Mouse (Mus musculus) small intestine, adult 2 months (tissue): ENCODE measurements around the gene Rab10.

Source experiments
- CTCF ChIP-seq: fragments of 200-500 bp; IDR thresholded peaks from 2 replicates; pipeline ENCODE4 v1.5.1; 2012; ENCODE audit warnings: low read depth, mild to moderate bottlenecking, control low read depth, inconsistent platforms, low read length, moderate library complexity, mixed read lengths; ENCODE audit not compliant: insufficient replicate concordance, insufficient read length; ENCODE audit errors: extremely low read depth
- POLR2A ChIP-seq: fragments of 200-500 bp; IDR thresholded peaks from 2 replicates; pipeline ENCODE4 v1.6.1; 2012; ENCODE audit warnings: low read depth, mild to moderate bottlenecking, control low read depth, inconsistent platforms, low read length, moderate library complexity

- no peak for TF ChIP-seq CTCF
- no peak for TF ChIP-seq POLR2A
Measured at GRCm38 (mm10) chr12:3210181-3210580, 99.6 kb downstream of the Rab10 start.
